Mouse (Mus musculus) MEL (cell line): Measurements from ENCODE around the gene Arid1b.

Source experiments
- CHD2 ChIP-seq: IDR thresholded peaks from 2 replicates; pipeline ENCODE4 v1.6.1; 2011; ENCODE audit warnings: low read length, improper control_type of control experiment
- CTCF ChIP-seq, 3 experiments: IDR thresholded peaks in 2 of 3; conservative IDR thresholded peaks in 1 of 3; 2 replicates each; pipeline ENCODE4 v1.5.1; 2011 to 2012; ENCODE audit warnings: low read length in 3 of 3, low read depth in 2 of 3, mild to moderate bottlenecking in 2 of 3, improper control_type of control experiment in 1 of 3, inconsistent platforms in 1 of 3, mixed read lengths in 1 of 3, moderate library complexity in 1 of 3; ENCODE audit not compliant: control insufficient read depth in 1 of 3, insufficient read depth in 1 of 3, poor library complexity in 1 of 3, severe bottlenecking in 1 of 3
- SIN3A ChIP-seq: IDR thresholded peaks from 2 replicates; pipeline ENCODE4 v1.6.1; 2012; ENCODE audit warnings: low read length, improper control_type of control experiment, inconsistent platforms

GRCm38 (mm10) chr17:5021303-5022003 is 27.3 kb downstream of the Arid1b start:
- TF ChIP-seq CTCF (IDR thresholded peaks at IDR 0.05 in 2 of 3, conservative IDR thresholded peaks at IDR 0.05 in 1 of 3; ENCODE audit: control insufficient read depth in 1 of 3, insufficient read depth in 1 of 3, low read depth in 2 of 3, low read length in 3 of 3, poor library complexity in 1 of 3, severe bottlenecking in 1 of 3) (no peak), SIN3A (no peak), CHD2 (no peak)
